Comparison of ENCODE assay signal across 17 mouse cellular contexts in genomic region chr2:76068155-76068554, GRCm38 (mm10).
A peak's percentile ranks its signal among the peaks of the same experiment; 100 is the strongest.
DNase-seq lines count a peak whose midpoint lies in the region; ATAC-seq and TF ChIP-seq lines count a peak whose summit lies in the region.
"Had no signal": no experiment of that assay in that cellular context is flagged by ENCODE, and none has a peak within 500 bp of the region (broad histone marks: within the 10 kb centered on the region; RNA-seq: fewer than 3 reads in every experiment).

No protein-coding gene starts in this region.

- no peak overlapping the region for H3K27ac ChIP-seq in intestine, embryonic 14.5 days (ENCODE audit: low read depth)
- no peak overlapping the region for H3K27ac ChIP-seq in intestine, embryonic 15.5 days
- peak overlapping the region; percentile 82 for H3K27ac ChIP-seq in hindbrain, embryonic 12.5 days
- peak overlapping the region; percentile 80 for H3K27ac ChIP-seq in hindbrain, embryonic 14.5 days
- H3K27ac ChIP-seq in midbrain, embryonic 16.5 days (ENCODE audit: low read length): 0 out of 2 replicates have a peak overlapping the region, but pooled peaks have one; percentile 5
- no peak overlapping the region for H3K27ac ChIP-seq in lung, postnatal 0 days (ENCODE audit: low read length)
- H3K27ac ChIP-seq: embryonic facial prominence, embryonic 12.5 days; heart, adult 2 months; liver, embryonic 14.5 days had no signal

- no peaks in the 10 kb centered on the region for H3K9me3 ChIP-seq in intestine, embryonic 14.5 days (ENCODE audit: control insufficient read depth, low read length)
- H3K9me3 ChIP-seq in intestine, embryonic 15.5 days: no peaks in the 10 kb centered on the region
- no peaks in the 10 kb centered on the region for H3K9me3 ChIP-seq in hindbrain, embryonic 12.5 days (replicated peaks)
- no peaks in the 10 kb centered on the region for H3K9me3 ChIP-seq in hindbrain, embryonic 14.5 days (ENCODE audit: control insufficient read depth, low read length)
- no peaks in the 10 kb centered on the region for H3K9me3 ChIP-seq in midbrain, embryonic 16.5 days (replicated peaks; ENCODE audit: control insufficient read depth, low read length, poor library complexity, severe bottlenecking)
- H3K9me3 ChIP-seq in lung, postnatal 0 days (ENCODE audit: low read length): no peaks in the 10 kb centered on the region
- H3K9me3 ChIP-seq: embryonic facial prominence, embryonic 12.5 days had no signal

- H3K9ac ChIP-seq in intestine, embryonic 14.5 days (ENCODE audit: low read length): no peak overlapping the region
- no peak overlapping the region for H3K9ac ChIP-seq in intestine, embryonic 15.5 days
- no peak overlapping the region for H3K9ac ChIP-seq in hindbrain, embryonic 12.5 days
- no peak overlapping the region for H3K9ac ChIP-seq in hindbrain, embryonic 14.5 days
- H3K9ac ChIP-seq in midbrain, embryonic 16.5 days (ENCODE audit: low read depth, low read length): no peak overlapping the region
- no peak overlapping the region for H3K9ac ChIP-seq in lung, postnatal 0 days (replicated peaks; ENCODE audit: low read depth)
- H3K9ac ChIP-seq: embryonic facial prominence, embryonic 12.5 days; liver, embryonic 14.5 days had no signal

- ATAC-seq in intestine, embryonic 14.5 days (replicated peaks; ENCODE audit: low FRiP score, low TSS enrichment, low read depth): no peak
- ATAC-seq in intestine, embryonic 15.5 days: no peak
- ATAC-seq in hindbrain, embryonic 12.5 days (ENCODE audit: low FRiP score): no peak
- ATAC-seq in hindbrain, embryonic 14.5 days (ENCODE audit: low FRiP score): no peak
- no peak for ATAC-seq in midbrain, embryonic 16.5 days
- no peak for ATAC-seq in lung, postnatal 0 days
- ATAC-seq: activated CD4-positive, CD25-positive, alpha-beta regulatory T cell, adult 4 months; inflammation-experienced regulatory T-cells, adult 6 months; Patski had no signal

- peaks cover 36% of the 10 kb centered on the region for H3K4me1 ChIP-seq in intestine, embryonic 14.5 days (replicated peaks; ENCODE audit: control insufficient read depth, insufficient read depth, low read length)
- peaks cover 8% of the 10 kb centered on the region; the same call in 1 of the 2 replicates for H3K4me1 ChIP-seq in intestine, embryonic 15.5 days (replicated peaks)
- peaks cover 7% of the 10 kb centered on the region; the same call in 1 of the 2 replicates for H3K4me1 ChIP-seq in hindbrain, embryonic 12.5 days
- H3K4me1 ChIP-seq in hindbrain, embryonic 14.5 days (replicated peaks; ENCODE audit: control insufficient read depth, insufficient read depth, low read length): peaks cover 20% of the 10 kb centered on the region
- peaks cover 15% of the 10 kb centered on the region for H3K4me1 ChIP-seq in midbrain, embryonic 16.5 days (ENCODE audit: control insufficient read depth, insufficient read depth, low read length)
- H3K4me1 ChIP-seq in lung, postnatal 0 days (ENCODE audit: insufficient read depth, low read depth, low read length): no peaks in the 10 kb centered on the region

- no peak for TF ChIP-seq EP300 in lung, postnatal 0 days (IDR thresholded peaks at IDR 0.05)

- H3K4me2 ChIP-seq in intestine, embryonic 14.5 days (ENCODE audit: low read length): peak overlapping the region; percentile 51; the same call in 1 of the 2 replicates
- no peak overlapping the region for H3K4me2 ChIP-seq in intestine, embryonic 15.5 days (replicated peaks)
- no peak overlapping the region for H3K4me2 ChIP-seq in hindbrain, embryonic 12.5 days (replicated peaks)
- no peak overlapping the region for H3K4me2 ChIP-seq in hindbrain, embryonic 14.5 days (replicated peaks)
- H3K4me2 ChIP-seq in midbrain, embryonic 16.5 days (ENCODE audit: low read length): no peak overlapping the region
- no peak overlapping the region for H3K4me2 ChIP-seq in lung, postnatal 0 days (replicated peaks; ENCODE audit: low read depth, low read length)
- H3K4me2 ChIP-seq: embryonic facial prominence, embryonic 12.5 days had no signal

- TF ChIP-seq CTCF in lung, postnatal 0 days (IDR thresholded peaks at IDR 0.05): no peak

- H3K27me3 ChIP-seq in intestine, embryonic 14.5 days (replicated peaks; ENCODE audit: control insufficient read depth, insufficient read depth, low read length): no peaks in the 10 kb centered on the region
- no peaks in the 10 kb centered on the region for H3K27me3 ChIP-seq in intestine, embryonic 15.5 days (replicated peaks)
- H3K27me3 ChIP-seq in hindbrain, embryonic 12.5 days: no peaks in the 10 kb centered on the region
- H3K27me3 ChIP-seq in hindbrain, embryonic 14.5 days (ENCODE audit: control insufficient read depth, insufficient read depth, low read length): no peaks in the 10 kb centered on the region
- no peaks in the 10 kb centered on the region for H3K27me3 ChIP-seq in midbrain, embryonic 16.5 days (ENCODE audit: control insufficient read depth, insufficient read depth, low read depth, low read length)
- H3K27me3 ChIP-seq in lung, postnatal 0 days (replicated peaks; ENCODE audit: insufficient read depth, low read length): no peaks in the 10 kb centered on the region
- H3K27me3 ChIP-seq: embryonic facial prominence, embryonic 12.5 days had no signal

- 39% methylated on average over 10 of the region's 10 CpGs for WGBS in intestine, embryonic 14.5 days
- WGBS in intestine, embryonic 15.5 days: 49% methylated on average over 10 of the region's 10 CpGs
- 86% methylated on average over 10 of the region's 10 CpGs for WGBS in hindbrain, embryonic 12.5 days
- 71% methylated on average over 10 of the region's 10 CpGs for WGBS in hindbrain, embryonic 14.5 days
- 83% methylated on average over 10 of the region's 10 CpGs for WGBS in midbrain, embryonic 16.5 days
- WGBS in lung, postnatal 0 days: 80% methylated on average over 10 of the region's 10 CpGs

- no peak overlapping the region for H3K4me3 ChIP-seq in intestine, embryonic 14.5 days (ENCODE audit: low read depth, low read length)
- H3K4me3 ChIP-seq in intestine, embryonic 15.5 days (replicated peaks): no peak overlapping the region
- no peak overlapping the region for H3K4me3 ChIP-seq in hindbrain, embryonic 12.5 days
- no peak overlapping the region for H3K4me3 ChIP-seq in hindbrain, embryonic 14.5 days (replicated peaks; ENCODE audit: low read length)
- no peak overlapping the region for H3K4me3 ChIP-seq in midbrain, embryonic 16.5 days (ENCODE audit: low read depth, low read length)
- no peak overlapping the region for H3K4me3 ChIP-seq in lung, postnatal 0 days (ENCODE audit: low read depth, low read length)
- H3K4me3 ChIP-seq: embryonic facial prominence, embryonic 12.5 days; heart, adult 2 months had no signal

- no peaks in the 10 kb centered on the region for H3K36me3 ChIP-seq in intestine, embryonic 14.5 days (ENCODE audit: control insufficient read depth, insufficient read depth, low read length)
- no peaks in the 10 kb centered on the region for H3K36me3 ChIP-seq in intestine, embryonic 15.5 days
- no peaks in the 10 kb centered on the region for H3K36me3 ChIP-seq in hindbrain, embryonic 12.5 days
- no peaks in the 10 kb centered on the region for H3K36me3 ChIP-seq in hindbrain, embryonic 14.5 days (replicated peaks; ENCODE audit: control insufficient read depth, insufficient read depth)
- no peaks in the 10 kb centered on the region for H3K36me3 ChIP-seq in midbrain, embryonic 16.5 days (ENCODE audit: control insufficient read depth, insufficient read depth, low read length)
- H3K36me3 ChIP-seq in lung, postnatal 0 days (ENCODE audit: insufficient read depth, low read length): no peaks in the 10 kb centered on the region
- H3K36me3 ChIP-seq: embryonic facial prominence, embryonic 12.5 days had no signal

- no peak for DNase-seq in intestine, embryonic 14.5 days (ENCODE audit: low spot score)
- no peak for DNase-seq in hindbrain, embryonic 14.5 days (ENCODE audit: low spot score)
- no peak for DNase-seq in lung, postnatal 0 days (ENCODE audit: low spot score)
- DNase-seq in layer of hippocampus, adult 9-10 months (ENCODE audit: low spot score): no peak
- DNase-seq: adrenal gland, postnatal 25 days; cerebellum, adult 2 months; heart, adult 2 months; kidney, postnatal 4 days; right cerebral cortex, postnatal 14 days had no signal

Comparison
In these comparisons a context has a peak if more than half of its experiments do, and no peak if none do; other contexts are left out.
1. H3K27ac ChIP-seq: peak in hindbrain, embryonic 12.5 days (single experiment), hindbrain, embryonic 14.5 days (single experiment) and midbrain, embryonic 16.5 days (single experiment); none in intestine, embryonic 14.5 days (single experiment), intestine, embryonic 15.5 days (single experiment) and lung, postnatal 0 days (single experiment).